Mouse (Mus musculus) adrenal gland, postnatal 36 days (tissue): ENCODE results near the gene Rogdi. TPM values are rescaled to one million over a fixed set of nuclear protein-coding genes. Genes with fewer than 3 reads are reported as not detected.

Source experiments
- DNase-seq, 2 experiments: peaks; one replicate each; pipeline ENCODE4 v3.0.0; 2021; ENCODE audit warnings: mixed read lengths in 1 of 2
- long read RNA-seq, 2 experiments: library from polyadenylated mRNA; stranded (forward); transcript quantifications; one replicate each; pipeline ENCODE4 v2.0.0; 2021; ENCODE audit warnings: borderline sequencing depth in 2 of 2
- total RNA-seq, 2 experiments: library from RNA; stranded (reverse); gene quantifications; 2 replicates each; pipeline ENCODE4 v1.2.3; 2021

Rogdi gene
- total RNA-seq, result 10 to 100 TPM; 21.2 to 21.6 TPM
- long read RNA-seq, experiment 1, transcript Rogdi-207 (11 exons, 1,355 nt), result major isoform, 10 of 14 reads
- long read RNA-seq, experiment 1, partial matches to known transcripts, result 0 of 14 reads
- long read RNA-seq, experiment 1, other reads (novel, unspliced or antisense), result 4 of 14 reads
- long read RNA-seq, experiment 2, transcript Rogdi-207 (11 exons, 1,355 nt), result major isoform, 9 of 14 reads
- long read RNA-seq, experiment 2, partial matches to known transcripts, result 1 of 14 reads
- long read RNA-seq, experiment 2, other reads (novel, unspliced or antisense), result 4 of 14 reads

GRCm38 (mm10) chr16:5013054-5013838 lies at the start of gene Rogdi:
Gene Rogdi, minus strand, starts transcription at chr16:5013553.
- peak; percentile 97 to 98 for DNase-seq

GRCm38 (mm10) chr16:5058114-5058513 lies 44.8 kb upstream of the Rogdi start:
- no peak for DNase-seq

- DNase-seq, result peak; percentile 85 to 86
Measured at GRCm38 (mm10) chr16:5050251-5051110, 37.1 kb upstream of the Rogdi start.

- peak; percentile 100 for DNase-seq
Measured at GRCm38 (mm10) chr16:5049774-5050234, 36.5 kb upstream of the Rogdi start, which contains the start of the genes Glyr1 and Ubn1. Gene Glyr1, minus strand, starts transcription at chr16:5049863. Gene Ubn1, plus strand, starts transcription at chr16:5050057.

- no peak for DNase-seq
Measured at GRCm38 (mm10) chr16:5049182-5049773, 35.9 kb upstream of the Rogdi start.

- no peak for DNase-seq
Measured at GRCm38 (mm10) chr16:5045322-5045721, 32.0 kb upstream of the Rogdi start.

- no peak for DNase-seq
Measured at GRCm38 (mm10) chr16:5036649-5037234, 23.4 kb upstream of the Rogdi start.

- DNase-seq, result peak; percentile 38 to 52
Measured at GRCm38 (mm10) chr16:5035591-5035990, 22.2 kb upstream of the Rogdi start.

GRCm38 (mm10) chr16:5029847-5030246 lies 16.5 kb upstream of the Rogdi start:
- DNase-seq, result no peak

- no peak for DNase-seq
Measured at GRCm38 (mm10) chr16:5024021-5024420, 10.7 kb upstream of the Rogdi start.

GRCm38 (mm10) chr16:5014578-5014977 lies 1.2 kb upstream of the Rogdi start:
- no peak for DNase-seq

GRCm38 (mm10) chr16:5012036-5013005 lies 1.0 kb downstream of the Rogdi start:
- DNase-seq, result no peak

GRCm38 (mm10) chr16:5011285-5011684 lies 2.1 kb downstream of the Rogdi start:
- DNase-seq, result no peak

GRCm38 (mm10) chr16:5010371-5010935 lies 2.9 kb downstream of the Rogdi start:
- no peak for DNase-seq

GRCm38 (mm10) chr16:5008076-5008475 lies 5.3 kb downstream of the Rogdi start:
- DNase-seq, result no peak

- no peak for DNase-seq
Measured at GRCm38 (mm10) chr16:5007492-5007891, 5.9 kb downstream of the Rogdi start.

GRCm38 (mm10) chr16:5007067-5007466 lies 6.3 kb downstream of the Rogdi start, which contains the start of gene Smim22:
Gene Smim22, plus strand, starts transcription at chr16:5007288.
- DNase-seq, result no peak

GRCm38 (mm10) chr16:5000611-5001010 lies 12.7 kb downstream of the Rogdi start:
- no peak for DNase-seq

GRCm38 (mm10) chr16:4998984-4999383 lies 14.4 kb downstream of the Rogdi start:
- no peak for DNase-seq

- DNase-seq, result peak; percentile 12 to 42
Measured at GRCm38 (mm10) chr16:4997553-4997952, 15.8 kb downstream of the Rogdi start, which contains the start of gene Sept12. Gene Sept12, minus strand, starts transcription at chr16:4997852.
